Mouse (Mus musculus): ENCODE measurements at regions not wholly inside any gene's neighbourhood (a gene's known extent, or its start where the extent isn't known, plus 50 kb on each side); places are given as distances from the start of the nearest gene placed in this dataset.

GRCm38 (mm10) chr4:105526755-105527154, 262.9 kb upstream of the Gm12728 start:
- no peak for DNase-seq
- no peak for TF ChIP-seq POLR2A (IDR thresholded peaks at IDR 0.05; ENCODE audit: borderline replicate concordance, insufficient read depth, low read length)
- no peak for TF ChIP-seq CTCF (IDR thresholded peaks at IDR 0.05; ENCODE audit: borderline replicate concordance, insufficient read depth, low read depth, low read length)
- Histone ChIP-seq H3K27ac (ENCODE audit: insufficient read depth, low read length) (no peak overlapping the region), H3K27me3 (ENCODE audit: control insufficient read depth, insufficient read depth, low read length) (no peaks in the 10 kb centered on the region), H3K4me3 (replicated peaks; ENCODE audit: insufficient read depth, low read depth, low read length) (no peak overlapping the region), H3K4me1 (ENCODE audit: control insufficient read depth, insufficient read depth, low read length) (no peaks in the 10 kb centered on the region)
- WGBS = 93% methylated on average over 7 of the region's 7 CpGs

DNA sequence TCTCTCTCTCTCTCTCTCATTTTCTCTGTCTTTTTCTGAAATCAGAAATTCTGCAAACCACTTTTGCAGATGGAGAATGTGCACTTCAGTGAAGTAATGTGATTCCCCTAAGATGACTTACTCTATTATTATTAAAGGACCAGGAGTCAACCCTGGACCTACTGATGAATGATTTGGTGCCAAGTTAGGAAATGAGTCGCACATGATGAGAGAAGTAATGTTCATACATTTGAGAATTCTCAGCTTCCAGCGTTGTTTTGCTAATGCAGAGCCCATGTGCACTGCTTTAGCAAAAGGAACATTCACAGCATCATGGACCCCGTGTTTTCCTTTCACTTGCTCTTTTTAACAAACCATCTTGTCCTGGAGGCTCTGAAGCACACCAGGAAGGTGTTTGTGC, 262.4 kb upstream of the Gm12728 start:
- H3K4me1 ChIP-seq (ENCODE audit: control insufficient read depth, insufficient read depth, low read length) = no peaks in the 10 kb centered on the region
- H3K27me3 ChIP-seq (ENCODE audit: control insufficient read depth, insufficient read depth, low read length) = no peaks in the 10 kb centered on the region
- no peak for DNase-seq
- TF ChIP-seq POLR2A (IDR thresholded peaks at IDR 0.05; ENCODE audit: borderline replicate concordance, insufficient read depth, low read length) = no peak
- WGBS = 69% methylated on average over 3 of the region's 3 CpGs
- H3K4me3 ChIP-seq (replicated peaks; ENCODE audit: insufficient read depth, low read depth, low read length) = no peak overlapping the region
- no peak overlapping the region for H3K27ac ChIP-seq (ENCODE audit: insufficient read depth, low read length)

- Histone ChIP-seq H3K27ac (ENCODE audit: insufficient read depth, low read length) (no peak overlapping the region), H3K27me3 (ENCODE audit: control insufficient read depth, insufficient read depth, low read length) (no peaks in the 10 kb centered on the region), H3K4me1 (ENCODE audit: control insufficient read depth, insufficient read depth, low read length) (no peaks in the 10 kb centered on the region), H3K4me3 (replicated peaks; ENCODE audit: insufficient read depth, low read depth, low read length) (no peak overlapping the region)
- TF ChIP-seq CTCF (IDR thresholded peaks at IDR 0.05; ENCODE audit: borderline replicate concordance, insufficient read depth, low read depth, low read length) (no peak), POLR2A (IDR thresholded peaks at IDR 0.05; ENCODE audit: borderline replicate concordance, insufficient read depth, low read length) (no peak)
- WGBS = 79% methylated on average over 16 of the region's 16 CpGs
- no peak for DNase-seq
Measured at GRCm38 (mm10) chr4:105531651-105532425, 257.8 kb upstream of the Gm12728 start.

DNA sequence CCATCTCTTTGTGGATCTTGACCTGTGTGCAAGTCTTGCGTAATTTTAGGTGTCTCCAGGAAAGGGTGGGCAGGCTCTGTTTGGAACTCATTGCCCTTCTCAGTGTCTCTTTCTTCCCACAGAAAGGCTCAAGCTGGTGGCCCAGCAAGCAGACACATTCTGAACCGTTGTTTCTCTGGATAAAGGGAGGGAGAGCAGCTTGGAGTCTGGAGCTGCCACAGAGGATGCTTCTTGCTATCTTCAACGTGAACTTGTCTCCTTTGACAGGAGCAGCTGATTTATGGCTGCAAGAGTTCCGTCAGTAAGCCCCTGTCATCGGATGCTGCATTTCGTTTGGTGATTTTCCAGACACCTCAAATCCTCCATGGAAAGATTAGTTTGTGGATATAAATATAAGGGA, 254.2 kb upstream of the Gm12728 start:
- Histone ChIP-seq H3K27me3 (ENCODE audit: control insufficient read depth, insufficient read depth, low read length) (no peaks in the 10 kb centered on the region), H3K27ac (ENCODE audit: insufficient read depth, low read length) (no peak overlapping the region), H3K4me3 (replicated peaks; ENCODE audit: insufficient read depth, low read depth, low read length) (no peak overlapping the region), H3K4me1 (ENCODE audit: control insufficient read depth, insufficient read depth, low read length) (no peaks in the 10 kb centered on the region)
- DNase-seq = no peak
- WGBS = 73% methylated on average over 6 of the region's 6 CpGs
- no peak for TF ChIP-seq CTCF (IDR thresholded peaks at IDR 0.05; ENCODE audit: borderline replicate concordance, insufficient read depth, low read depth, low read length)

DNA sequence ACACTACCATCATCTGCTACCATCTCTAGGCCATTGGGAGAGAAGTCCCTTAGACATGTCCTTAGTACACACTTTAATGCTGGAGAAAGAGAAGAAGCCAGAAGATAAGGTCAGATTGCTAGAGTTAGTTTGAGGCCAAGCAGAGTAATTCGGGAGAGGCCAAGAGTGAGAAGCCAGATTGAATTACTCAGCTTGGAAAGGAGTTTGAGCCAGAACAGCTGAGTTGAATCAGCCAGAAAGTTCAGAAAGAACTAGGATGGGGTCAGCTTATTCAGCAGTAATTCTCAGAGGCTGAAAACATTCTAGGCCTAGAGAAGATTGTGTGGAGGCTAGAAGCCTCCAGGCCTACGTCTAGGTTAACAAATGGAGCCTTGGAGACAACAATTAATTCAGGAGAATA, 244.2 kb upstream of the Gm12728 start:
- Histone ChIP-seq H3K4me3 (replicated peaks; ENCODE audit: insufficient read depth, low read depth, low read length) (no peak overlapping the region), H3K27me3 (ENCODE audit: control insufficient read depth, insufficient read depth, low read length) (no peaks in the 10 kb centered on the region; the same call in 1 of the 2 replicates), H3K27ac (ENCODE audit: insufficient read depth, low read length) (no peak overlapping the region), H3K4me1 (ENCODE audit: control insufficient read depth, insufficient read depth, low read length) (no peaks in the 10 kb centered on the region)
- TF ChIP-seq POLR2A (IDR thresholded peaks at IDR 0.05; ENCODE audit: borderline replicate concordance, insufficient read depth, low read length) = no peak
- no peak for TF ChIP-seq CTCF (IDR thresholded peaks at IDR 0.05; ENCODE audit: borderline replicate concordance, insufficient read depth, low read depth, low read length)
- no peak for DNase-seq
- WGBS = 76% methylated on average over 2 of the region's 2 CpGs

GRCm38 (mm10) chr4:105549744-105550440, 239.8 kb upstream of the Gm12728 start:
- H3K27ac ChIP-seq (ENCODE audit: insufficient read depth, low read length) = no peak overlapping the region
- WGBS = 73% methylated on average over 7 of the region's 7 CpGs
- no peak overlapping the region for H3K4me3 ChIP-seq (replicated peaks; ENCODE audit: insufficient read depth, low read depth, low read length)
- no peaks in the 10 kb centered on the region for H3K4me1 ChIP-seq (ENCODE audit: control insufficient read depth, insufficient read depth, low read length)
- DNase-seq = no peak
- TF ChIP-seq CTCF (IDR thresholded peaks at IDR 0.05; ENCODE audit: borderline replicate concordance, insufficient read depth, low read depth, low read length) (no peak), POLR2A (IDR thresholded peaks at IDR 0.05; ENCODE audit: borderline replicate concordance, insufficient read depth, low read length) (no peak)
- no peaks in the 10 kb centered on the region; the same call in 1 of the 2 replicates for H3K27me3 ChIP-seq (ENCODE audit: control insufficient read depth, insufficient read depth, low read length)

DNA sequence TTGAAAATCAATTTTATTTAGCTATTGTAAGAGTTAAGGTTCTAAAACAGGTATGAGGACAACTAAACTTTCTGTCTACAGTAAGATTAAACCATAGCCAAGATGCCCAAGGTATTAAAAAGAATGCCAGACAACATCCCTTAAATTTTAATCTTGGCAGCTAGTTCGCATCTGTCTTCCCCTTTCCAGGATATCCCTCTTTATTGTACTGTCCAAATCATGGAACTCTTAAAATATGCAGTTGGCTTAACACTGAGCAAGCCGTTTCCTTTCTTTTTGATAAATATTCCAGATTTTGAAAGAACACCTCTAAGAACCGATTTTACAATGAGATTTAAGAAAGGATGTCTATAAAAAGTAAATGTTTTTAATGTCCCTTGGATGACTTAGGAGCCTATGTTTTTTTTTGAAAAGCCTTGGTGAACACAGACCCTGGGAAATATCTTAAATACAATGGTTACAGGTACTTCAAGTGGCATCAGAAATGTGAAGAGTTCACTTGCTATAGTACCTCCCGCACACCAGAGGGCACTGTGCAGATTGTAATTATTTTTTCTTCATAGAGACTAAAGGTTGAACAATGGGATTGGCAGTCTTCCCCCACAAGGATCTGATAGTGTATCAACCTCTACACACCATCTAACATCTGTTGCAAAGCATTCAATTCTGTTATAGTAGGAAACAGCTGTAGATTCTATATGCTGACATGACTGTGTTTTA, 237.5 kb upstream of the Gm12728 start:
- no peaks in the 10 kb centered on the region; the same call in 1 of the 2 replicates for H3K27me3 ChIP-seq (ENCODE audit: control insufficient read depth, insufficient read depth, low read length)
- no peak overlapping the region for H3K4me3 ChIP-seq (replicated peaks; ENCODE audit: insufficient read depth, low read depth, low read length)
- no peak overlapping the region for H3K27ac ChIP-seq (ENCODE audit: insufficient read depth, low read length)
- WGBS = 94% methylated on average over 4 of the region's 4 CpGs
- no peak for DNase-seq
- H3K4me1 ChIP-seq (ENCODE audit: control insufficient read depth, insufficient read depth, low read length) = no peaks in the 10 kb centered on the region
- TF ChIP-seq POLR2A (IDR thresholded peaks at IDR 0.05; ENCODE audit: borderline replicate concordance, insufficient read depth, low read length) = no peak
- TF ChIP-seq CTCF (IDR thresholded peaks at IDR 0.05; ENCODE audit: borderline replicate concordance, insufficient read depth, low read depth, low read length) = no peak

Measured in cerebellum, adult 2 months (tissue).